Mouse (Mus musculus): ENCODE measurements around the gene Odaph.
"Not testable (repeated sequence)": the region's sequence is repeated elsewhere in the genome, so short reads cannot be mapped to it uniquely, and the experiment has no call there.

The Odaph gene

GRCm38 (mm10) chr5:91987236-91987635, at the start of gene Odaph:
TSS of gene Odaph (plus strand) at chr5:91987475.
- DNase-seq, result no peak

GRCm38 (mm10) chr5:91945609-91946008, 41.7 kb upstream of the Odaph start:
- DNase-seq, result not testable (repeated sequence)

DNA sequence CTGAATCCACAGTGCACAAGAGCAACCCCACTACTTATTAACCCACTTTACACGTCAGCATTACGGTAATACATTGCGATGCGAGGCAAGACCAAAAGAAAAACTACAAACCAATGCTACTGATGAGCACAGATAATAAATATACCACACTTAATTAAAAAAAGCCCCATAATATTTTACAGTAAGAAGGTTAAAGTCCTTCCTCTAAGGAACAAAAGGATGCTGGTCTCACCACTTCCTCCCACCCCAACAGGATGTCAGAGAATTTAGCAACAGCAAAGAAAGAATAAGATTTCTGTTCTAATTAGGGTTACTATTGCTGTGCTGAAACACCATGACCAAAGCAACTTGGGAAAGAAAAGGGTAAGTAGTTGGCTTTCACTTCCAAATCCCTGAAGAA, 40.3 kb upstream of the Odaph start:
- DNase-seq, result no peak

GRCm38 (mm10) chr5:91949441-91949840, 37.8 kb upstream of the Odaph start:
- DNase-seq, result no peak

GRCm38 (mm10) chr5:91951404-91951803, 35.9 kb upstream of the Odaph start:
- DNase-seq, result no peak

- DNase-seq, result no peak
Measured at GRCm38 (mm10) chr5:91956991-91957760, 30.1 kb upstream of the Odaph start.

GRCm38 (mm10) chr5:91959096-91959495, 28.2 kb upstream of the Odaph start:
- DNase-seq, result no peak

DNA sequence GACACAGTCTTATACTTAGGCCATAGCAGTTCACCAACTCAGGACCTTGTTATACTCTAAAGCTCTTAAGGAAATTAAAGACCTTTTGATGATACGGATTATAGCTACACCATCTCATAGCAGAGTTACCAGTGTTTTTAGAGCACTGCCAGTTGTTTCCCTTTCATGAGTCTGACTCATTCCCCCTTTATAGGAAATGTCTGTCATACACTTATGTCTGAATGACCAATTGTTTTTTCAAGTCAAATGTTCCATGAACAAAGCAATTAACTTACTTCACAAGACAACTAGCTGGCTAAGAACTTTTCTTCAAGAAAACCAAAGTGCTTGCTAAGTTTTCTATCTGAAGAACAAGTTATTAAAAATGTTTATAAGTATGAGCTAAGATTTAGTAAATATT, 27.3 kb upstream of the Odaph start:
- no peak for DNase-seq

- no peak for DNase-seq
Measured at GRCm38 (mm10) chr5:91960606-91961254, 26.5 kb upstream of the Odaph start.

DNA sequence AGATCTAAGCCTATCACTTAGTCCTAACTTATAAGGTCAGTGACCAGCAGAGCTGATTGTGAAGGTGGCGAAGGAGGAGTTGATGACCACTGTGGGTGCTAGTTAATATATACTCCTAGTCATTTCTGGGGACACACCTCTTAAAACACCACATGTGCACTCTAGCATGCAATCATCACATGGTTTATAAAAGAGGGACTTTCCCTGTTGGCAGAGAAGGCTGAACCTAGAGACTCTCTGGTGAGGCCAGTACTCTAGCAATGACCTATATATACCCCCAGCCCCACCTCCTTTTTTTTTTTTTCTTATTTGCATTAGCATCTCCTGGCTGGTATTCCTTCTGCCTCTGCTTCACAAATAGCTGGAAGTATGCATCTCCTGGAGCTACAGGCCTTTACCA, 25.9 kb upstream of the Odaph start:
- no peak for DNase-seq

DNA sequence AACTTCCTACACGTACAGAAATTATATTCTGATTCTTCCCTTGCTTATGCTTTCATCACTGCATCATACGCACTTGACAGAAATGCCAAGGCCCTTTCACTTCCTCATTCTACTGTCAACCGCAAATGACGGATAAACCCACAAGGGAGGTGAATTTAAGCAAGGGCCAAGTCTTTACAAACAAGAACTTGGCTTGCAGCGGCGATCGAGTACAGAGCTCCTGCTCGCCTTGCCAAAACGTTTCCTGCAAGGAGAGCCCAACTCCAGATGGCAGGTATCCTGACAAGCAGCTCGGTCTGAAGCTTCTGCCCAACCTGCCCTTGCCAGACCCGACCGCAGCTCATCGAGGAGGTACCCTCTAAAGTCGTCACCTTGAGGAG, 25.0 kb upstream of the Odaph start:
- DNase-seq, result no peak

GRCm38 (mm10) chr5:91962639-91963440, 24.4 kb upstream of the Odaph start, which contains the start of gene Rchy1:
TSS of gene Rchy1 (minus strand) at chr5:91963068.
- DNase-seq, result peak; percentile 91 to 94

GRCm38 (mm10) chr5:91972046-91972445, 15.2 kb upstream of the Odaph start:
- DNase-seq, result no peak

DNA sequence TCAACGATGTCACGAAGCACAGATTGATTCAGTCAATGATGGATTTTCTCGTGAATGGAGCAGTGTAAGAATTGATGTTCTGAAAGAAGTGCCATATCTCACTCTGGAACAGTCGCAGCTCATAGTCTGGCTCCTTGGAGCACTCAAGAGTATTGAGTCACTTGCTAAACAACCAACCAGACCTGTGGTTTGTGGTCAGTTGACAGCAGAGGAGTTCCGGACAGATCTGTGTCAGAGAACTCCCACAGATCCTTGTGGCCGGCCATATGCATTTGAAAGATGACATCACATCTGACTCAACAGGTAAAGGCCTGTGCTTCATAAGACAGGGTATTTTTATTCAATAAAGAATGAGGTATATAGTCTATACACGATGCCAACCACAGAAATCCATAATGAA, 13.3 kb upstream of the Odaph start:
- no peak for DNase-seq

DNA sequence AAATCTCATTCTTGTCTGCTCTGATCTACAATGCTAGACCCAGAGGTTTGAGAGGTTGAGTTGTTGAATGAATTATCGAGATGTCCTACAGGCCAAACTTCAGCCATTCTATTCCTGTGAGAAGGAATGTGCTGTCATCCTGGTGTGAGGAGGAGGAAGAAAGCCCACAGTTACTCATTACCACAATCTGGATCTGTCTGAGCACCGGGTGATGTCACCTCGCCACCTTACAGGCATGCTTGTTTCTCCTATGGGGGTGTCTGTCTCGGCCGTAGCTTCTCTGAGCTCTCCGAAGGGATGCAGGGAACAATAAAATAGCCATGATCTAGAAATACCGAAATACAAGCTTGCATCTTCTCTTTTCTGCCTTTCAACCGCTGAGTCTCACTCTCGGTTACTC, 11.5 kb upstream of the Odaph start:
- DNase-seq, result no peak

DNA sequence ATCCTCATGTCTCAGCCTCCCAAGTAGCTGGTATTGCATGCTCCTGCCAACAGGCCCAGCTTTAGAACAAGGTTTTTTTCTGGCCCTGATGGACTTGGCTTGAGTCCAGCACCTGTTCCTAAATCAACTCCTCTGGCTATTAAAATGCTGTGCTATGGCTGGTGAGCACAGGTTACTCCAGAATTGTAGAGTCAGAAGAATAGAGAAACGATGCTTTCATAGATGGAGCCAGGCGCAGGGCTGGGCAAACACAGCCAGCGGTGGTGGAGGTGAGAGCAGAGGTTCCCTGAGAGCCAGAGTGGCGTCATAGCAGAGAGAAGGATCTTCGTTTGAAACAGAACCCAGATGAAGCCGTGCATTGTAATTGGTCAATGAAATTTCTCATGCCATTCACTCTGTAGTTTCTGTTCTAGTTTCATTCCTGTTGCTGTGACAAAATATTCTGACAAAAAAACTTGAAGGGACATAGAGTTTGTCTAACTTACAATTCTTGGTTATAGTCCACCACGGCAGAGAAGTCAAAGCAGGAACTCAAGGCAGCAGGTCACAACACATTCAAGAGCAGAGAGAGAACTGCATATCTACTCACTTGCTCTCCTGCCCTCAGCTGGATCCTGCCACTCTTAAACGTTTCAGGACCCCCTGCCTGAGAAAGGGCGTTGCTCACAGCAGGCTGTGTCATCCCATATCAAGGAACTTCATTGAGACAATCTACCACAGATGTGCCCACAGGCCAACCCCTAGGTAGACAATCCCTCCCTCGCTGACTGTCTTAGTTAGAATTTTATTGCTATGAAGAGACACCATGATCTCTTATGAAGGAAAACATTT, 10.5 kb upstream of the Odaph start:
- DNase-seq, result no peak

- no peak for DNase-seq
Measured at GRCm38 (mm10) chr5:91977397-91977770, 9.9 kb upstream of the Odaph start.

DNA sequence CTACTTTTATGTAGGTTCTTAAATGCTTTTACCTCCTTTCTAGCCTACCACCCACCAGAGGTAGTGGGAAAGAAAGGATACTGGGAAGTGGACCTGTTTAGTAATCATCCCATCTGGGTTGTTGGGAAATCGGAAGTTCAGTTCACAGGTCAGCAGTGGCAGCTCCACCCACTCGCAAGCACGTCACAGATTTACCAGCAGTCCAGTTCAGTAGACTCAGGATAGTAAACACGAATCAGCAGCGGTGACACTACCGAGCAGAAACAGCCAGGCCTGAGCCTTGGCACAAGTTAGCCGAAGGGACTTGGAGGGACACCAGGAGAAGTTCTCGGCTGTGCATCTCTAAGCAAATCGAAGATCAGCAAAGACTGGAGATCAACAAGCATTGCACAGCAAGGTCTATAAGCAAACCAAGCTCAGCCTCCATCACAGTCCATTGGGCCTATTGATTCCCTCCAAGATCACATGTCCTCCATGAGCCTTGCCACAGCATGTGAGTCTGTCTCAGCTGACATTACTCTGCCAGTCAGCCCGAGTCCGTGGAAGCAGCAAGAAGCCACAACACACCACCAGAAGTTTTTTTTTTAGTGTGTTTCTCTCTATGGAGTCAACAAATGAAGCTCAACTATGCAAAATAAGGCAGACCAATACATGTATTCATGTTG, 6.0 kb upstream of the Odaph start:
- no peak for DNase-seq

DNA sequence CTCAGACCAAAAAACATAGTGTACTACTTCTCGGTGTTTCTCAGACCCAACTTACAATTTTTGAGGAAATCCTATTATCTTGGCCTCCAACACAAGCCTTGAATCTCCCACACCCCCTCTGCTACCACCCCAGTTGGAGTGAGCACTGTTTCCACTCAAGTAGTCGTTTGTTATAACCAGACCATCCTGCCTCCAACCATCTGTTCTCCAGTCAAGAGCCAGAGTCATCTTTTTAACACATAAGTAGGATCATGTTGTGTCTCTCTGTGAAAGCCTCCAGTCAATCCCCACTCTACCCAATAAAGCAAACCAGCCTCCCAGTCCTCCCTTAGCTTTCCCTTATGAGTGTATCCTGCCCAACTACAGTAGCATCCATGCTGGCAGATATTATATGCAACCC, 3.8 kb upstream of the Odaph start:
- no peak for DNase-seq

DNA sequence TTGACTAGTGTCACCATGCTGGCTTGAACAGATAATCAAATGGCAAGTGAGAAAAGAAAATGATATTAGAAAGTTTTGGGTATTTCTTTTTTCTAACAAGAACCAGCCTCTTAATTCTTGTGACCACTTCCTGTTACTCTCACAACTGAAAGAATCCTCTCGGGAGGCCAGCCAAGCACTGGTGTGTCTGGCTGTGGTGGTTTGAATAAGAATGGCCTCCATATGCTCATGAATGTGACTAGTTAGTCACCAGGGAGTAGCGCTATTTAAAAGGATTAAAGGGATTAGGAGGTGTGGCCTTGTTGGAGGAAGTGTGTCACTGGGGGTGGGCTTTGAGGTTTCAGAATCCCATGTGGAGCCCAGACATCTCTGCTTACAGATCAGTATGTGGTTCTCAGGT, 1.6 kb upstream of the Odaph start:
- DNase-seq, result no peak

DNA sequence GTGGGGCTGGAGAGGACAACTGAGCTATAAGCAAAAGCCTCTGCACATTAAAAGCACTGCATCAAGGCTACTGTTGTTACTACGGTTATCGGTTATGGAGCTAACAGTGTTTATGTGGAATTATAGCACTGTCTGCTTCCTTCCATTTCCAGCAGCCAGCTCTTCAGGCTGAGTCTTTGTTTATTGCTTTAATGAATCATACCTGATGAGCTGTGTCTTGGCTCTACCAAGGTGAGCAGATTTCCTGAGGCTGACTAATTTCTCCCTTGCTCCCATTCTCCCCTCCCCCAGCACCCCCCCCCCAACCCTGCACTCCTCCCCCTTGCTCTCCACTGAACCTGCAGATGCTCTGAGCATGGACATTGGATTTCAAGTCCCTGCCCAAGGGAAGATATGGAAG, 524 bp downstream of the Odaph start:
- no peak for DNase-seq

DNA sequence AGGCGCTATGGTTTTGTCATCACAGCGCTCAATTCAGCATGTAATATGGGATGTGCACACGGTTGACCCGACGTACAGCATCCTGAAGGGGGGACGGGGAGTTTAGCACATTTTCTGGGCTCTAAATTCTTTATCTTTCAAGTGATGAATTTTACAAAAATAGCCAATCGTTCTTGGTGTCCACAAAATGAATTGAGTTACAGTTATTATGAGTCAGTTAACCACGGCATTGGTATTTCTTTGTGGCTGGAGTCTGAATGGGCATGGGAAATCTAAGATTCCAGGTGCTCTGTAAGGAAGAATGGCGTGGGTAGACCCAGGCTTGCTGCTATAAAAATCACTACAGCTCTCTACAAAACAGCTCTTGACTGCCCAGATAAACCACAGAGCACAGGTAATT, 2.0 kb downstream of the Odaph start:
- no peak for DNase-seq

Data from thymus, postnatal 36 days (tissue).